Mouse (Mus musculus): ENCODE results near the gene Rbfox1. TPM values are rescaled to one million over a fixed set of nuclear protein-coding genes. Genes with fewer than 3 reads are reported as not detected.

The Rbfox1 gene
- polyA plus RNA-seq, 1 experiment: 4.0 TPM

- H3K4me3 ChIP-seq (replicated peaks; ENCODE audit: extremely low read depth, low read depth, low read length): no peak overlapping the region
- TF ChIP-seq POLR2A (IDR thresholded peaks at IDR 0.05; ENCODE audit: borderline replicate concordance, extremely low read depth, low read depth, low read length) (no peak), CTCF (IDR thresholded peaks at IDR 0.05; ENCODE audit: insufficient read depth, low read length) (no peak)
- no peak for DNase-seq
- no peaks in the 10 kb centered on the region for H3K4me1 ChIP-seq (ENCODE audit: control insufficient read depth, insufficient read depth, low read length)
- WGBS: 83% methylated on average over 2 of the region's 2 CpGs
Observed at GRCm38 (mm10) chr16:7139480-7139879, 1254.3 kb downstream of the Rbfox1 start.

- 56% methylated on average over 8 of the region's 8 CpGs for WGBS
- TF ChIP-seq POLR2A (IDR thresholded peaks at IDR 0.05; ENCODE audit: borderline replicate concordance, extremely low read depth, low read depth, low read length): no peak
- TF ChIP-seq CTCF (IDR thresholded peaks at IDR 0.05; ENCODE audit: insufficient read depth, low read length): no peak
- Histone ChIP-seq H3K4me3 (replicated peaks; ENCODE audit: extremely low read depth, low read depth, low read length) (no peak overlapping the region), H3K4me1 (ENCODE audit: control insufficient read depth, insufficient read depth, low read length) (no peaks in the 10 kb centered on the region)
- DNase-seq: no peak
Observed at GRCm38 (mm10) chr16:7140909-7141308, 1255.8 kb downstream of the Rbfox1 start.

GRCm38 (mm10) chr16:7145505-7145904 is 1260.3 kb downstream of the Rbfox1 start:
- DNase-seq: no peak
- WGBS: 73% methylated on average over 10 of the region's 10 CpGs
- TF ChIP-seq POLR2A (IDR thresholded peaks at IDR 0.05; ENCODE audit: borderline replicate concordance, extremely low read depth, low read depth, low read length): no peak
- TF ChIP-seq CTCF (IDR thresholded peaks at IDR 0.05; ENCODE audit: insufficient read depth, low read length): no peak
- no peak overlapping the region for H3K4me3 ChIP-seq (replicated peaks; ENCODE audit: extremely low read depth, low read depth, low read length)
- H3K4me1 ChIP-seq (ENCODE audit: control insufficient read depth, insufficient read depth, low read length): no peaks in the 10 kb centered on the region

GRCm38 (mm10) chr16:7146454-7146853 is 1261.3 kb downstream of the Rbfox1 start:
- TF ChIP-seq CTCF (IDR thresholded peaks at IDR 0.05; ENCODE audit: insufficient read depth, low read length): no peak
- no peak for TF ChIP-seq POLR2A (IDR thresholded peaks at IDR 0.05; ENCODE audit: borderline replicate concordance, extremely low read depth, low read depth, low read length)
- H3K4me3 ChIP-seq (replicated peaks; ENCODE audit: extremely low read depth, low read depth, low read length): no peak overlapping the region
- no peak for DNase-seq
- H3K4me1 ChIP-seq (ENCODE audit: control insufficient read depth, insufficient read depth, low read length): no peaks in the 10 kb centered on the region
- WGBS: 61% methylated on average over 6 of the region's 6 CpGs

GRCm38 (mm10) chr16:7147884-7148283 is 1262.7 kb downstream of the Rbfox1 start:
- WGBS: 71% methylated on average over 2 of the region's 2 CpGs
- DNase-seq: no peak

GRCm38 (mm10) chr16:7149106-7149899 is 1264.1 kb downstream of the Rbfox1 start:
- DNase-seq: no peak
- 70% methylated on average over 16 of the region's 16 CpGs for WGBS
- TF ChIP-seq POLR2A (IDR thresholded peaks at IDR 0.05; ENCODE audit: borderline replicate concordance, extremely low read depth, low read depth, low read length) (no peak), CTCF (IDR thresholded peaks at IDR 0.05; ENCODE audit: insufficient read depth, low read length) (no peak)
- Histone ChIP-seq H3K4me1 (ENCODE audit: control insufficient read depth, insufficient read depth, low read length) (no peaks in the 10 kb centered on the region), H3K4me3 (replicated peaks; ENCODE audit: extremely low read depth, low read depth, low read length) (no peak overlapping the region)

More at GRCm38 (mm10) chr16:7147884-7148283, 1262.7 kb downstream of the Rbfox1 start:
- Histone ChIP-seq H3K4me1 (ENCODE audit: control insufficient read depth, insufficient read depth, low read length) (no peaks in the 10 kb centered on the region), H3K4me3 (replicated peaks; ENCODE audit: extremely low read depth, low read depth, low read length) (no peak overlapping the region)
- TF ChIP-seq CTCF (IDR thresholded peaks at IDR 0.05; ENCODE audit: insufficient read depth, low read length): no peak
- no peak for TF ChIP-seq POLR2A (IDR thresholded peaks at IDR 0.05; ENCODE audit: borderline replicate concordance, extremely low read depth, low read depth, low read length)

GRCm38 (mm10) chr16:7150201-7150791 is 1265.1 kb downstream of the Rbfox1 start:
- no peak for TF ChIP-seq POLR2A (IDR thresholded peaks at IDR 0.05; ENCODE audit: borderline replicate concordance, extremely low read depth, low read depth, low read length)
- TF ChIP-seq CTCF (IDR thresholded peaks at IDR 0.05; ENCODE audit: insufficient read depth, low read length): no peak
- 29% methylated on average over 8 of the region's 8 CpGs for WGBS
- no peak overlapping the region for H3K4me3 ChIP-seq (replicated peaks; ENCODE audit: extremely low read depth, low read depth, low read length)
- peak; percentile 7 for DNase-seq
- H3K4me1 ChIP-seq (ENCODE audit: control insufficient read depth, insufficient read depth, low read length): no peaks in the 10 kb centered on the region

GRCm38 (mm10) chr16:7152401-7152800 is 1267.2 kb downstream of the Rbfox1 start:
- DNase-seq: no peak
- TF ChIP-seq CTCF (IDR thresholded peaks at IDR 0.05; ENCODE audit: insufficient read depth, low read length) (no peak), POLR2A (IDR thresholded peaks at IDR 0.05; ENCODE audit: borderline replicate concordance, extremely low read depth, low read depth, low read length) (no peak)
- no peak overlapping the region for H3K4me3 ChIP-seq (replicated peaks; ENCODE audit: extremely low read depth, low read depth, low read length)
- H3K4me1 ChIP-seq (ENCODE audit: control insufficient read depth, insufficient read depth, low read length): no peaks in the 10 kb centered on the region
- WGBS: 80% methylated on average over 4 of the region's 4 CpGs

- WGBS: 65% methylated on average over 3 of the region's 3 CpGs
- no peak for TF ChIP-seq CTCF (IDR thresholded peaks at IDR 0.05; ENCODE audit: insufficient read depth, low read length)
- no peak for TF ChIP-seq POLR2A (IDR thresholded peaks at IDR 0.05; ENCODE audit: borderline replicate concordance, extremely low read depth, low read depth, low read length)
- Histone ChIP-seq H3K4me1 (ENCODE audit: control insufficient read depth, insufficient read depth, low read length) (no peaks in the 10 kb centered on the region), H3K4me3 (replicated peaks; ENCODE audit: extremely low read depth, low read depth, low read length) (no peak overlapping the region)
- no peak for DNase-seq
Observed at GRCm38 (mm10) chr16:7154671-7155070, 1269.5 kb downstream of the Rbfox1 start.

Measured in lung, adult 2 months (tissue).